Mouse (Mus musculus) midbrain, embryonic 16.5 days (tissue): ENCODE results near the gene Lpar5. TPM values are rescaled to one million over a fixed set of nuclear protein-coding genes. Genes with fewer than 3 reads are reported as not detected.

Experiments used
- ATAC-seq: fragments of 200-750 bp; cut with Nextera tagmentation; 2 replicates; pipeline ENCODE4 v1.8.0; 2017; ENCODE audit warnings: moderate TSS enrichment
- H3K27ac ChIP-seq: fragments of 300-500 bp; sonication (generic); 2 replicates; pipeline ENCODE4 v1.5.1; 2014; ENCODE audit warnings: mild to moderate bottlenecking, low read length, mixed read lengths
- H3K27me3 ChIP-seq: fragments of 300-500 bp; sonication (generic); 2 replicates; pipeline ENCODE4 v1.6.1; 2014; ENCODE audit warnings: low read depth, low read length, mixed read lengths; ENCODE audit not compliant: control insufficient read depth, insufficient read depth
- H3K36me3 ChIP-seq: fragments of 300-500 bp; sonication (generic); 2 replicates; pipeline ENCODE4 v1.6.1; 2014; ENCODE audit warnings: mild to moderate bottlenecking, low read length, moderate library complexity, mixed read lengths; ENCODE audit not compliant: control insufficient read depth, insufficient read depth
- H3K4me1 ChIP-seq: fragments of 300-500 bp; sonication (generic); 2 replicates; pipeline ENCODE4 v1.6.1; 2014; ENCODE audit warnings: mild to moderate bottlenecking, low read length, mixed read lengths; ENCODE audit not compliant: control insufficient read depth, insufficient read depth
- H3K4me2 ChIP-seq: fragments of 300-500 bp; sonication (generic); 2 replicates; pipeline ENCODE4 v1.6.1; 2014; ENCODE audit warnings: mild to moderate bottlenecking, low read length, mixed read lengths
- H3K4me3 ChIP-seq: fragments of 300-500 bp; sonication (generic); 2 replicates; pipeline ENCODE4 v1.5.1; 2014; ENCODE audit warnings: low read depth, mild to moderate bottlenecking, low read length, moderate library complexity, mixed read lengths
- H3K9ac ChIP-seq: fragments of 300-500 bp; sonication (generic); 2 replicates; pipeline ENCODE4 v1.6.1; 2014; ENCODE audit warnings: low read depth, low read length, mixed read lengths
- H3K9me3 ChIP-seq: fragments of 300-500 bp; sonication (generic); replicated peaks from 2 replicates; pipeline ENCODE4 v1.6.1; 2014; ENCODE audit warnings: mild to moderate bottlenecking, low read length, mixed read lengths; ENCODE audit not compliant: control insufficient read depth, poor library complexity, severe bottlenecking
- WGBS: fragments of 180-500 bp; shearing (Covaris S2); extraction: QIAGEN DNeasy Blood & Tissue Kit; methylation state at CpG from one replicate; pipeline ENCODE4 v1.1.7; 2014; 5-methylcytosine and 5-hydroxymethylcytosine counted together
- polyA plus RNA-seq: library from polyadenylated mRNA; unstranded; fragments of >200 nt; fragmentation: Nextera tagmentation; extraction: Ambion mirVana; gene quantifications from 2 replicates; pipeline ENCODE4 v1.2.1, GENCODE M21; 2015

The Lpar5 gene
- polyA plus RNA-seq, 1 experiment from 2014 or later: 0.60 TPM

DNA sequence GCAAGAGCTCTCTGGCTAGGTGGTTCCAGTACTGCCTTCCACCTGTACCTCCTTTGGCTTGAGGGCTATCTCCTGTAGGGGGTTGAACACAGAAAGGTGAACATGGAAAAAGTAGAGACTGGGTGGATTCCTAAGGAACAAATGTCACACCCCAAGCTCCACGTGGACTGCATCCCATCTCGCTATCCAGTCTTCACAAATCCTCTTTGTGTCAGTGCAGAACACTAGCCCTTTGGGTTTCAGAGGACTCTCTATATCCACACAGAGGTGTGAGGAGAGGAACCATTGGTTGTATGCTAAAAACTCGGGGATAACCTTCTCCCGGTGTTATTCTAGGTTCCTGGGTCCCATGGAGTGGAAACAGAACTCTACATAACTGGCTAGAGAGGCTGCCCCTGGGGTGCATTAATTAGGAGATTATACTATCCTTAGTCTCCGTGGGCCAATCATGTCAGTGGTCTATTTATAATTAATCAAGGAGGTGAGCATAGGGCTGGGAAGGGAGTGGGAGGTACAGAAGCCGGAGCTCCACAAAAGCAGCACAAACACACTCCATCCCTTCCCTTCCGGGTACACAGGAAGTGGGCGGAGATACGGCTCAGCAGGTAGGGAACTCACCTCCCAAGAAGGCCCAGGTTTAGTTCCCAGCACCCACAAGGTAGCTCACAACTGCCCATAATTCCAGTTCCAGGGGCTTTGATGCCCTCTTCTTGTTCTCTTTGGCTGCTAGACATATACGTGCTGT, 22.8 kb downstream of the Lpar5 start:
- H3K36me3 ChIP-seq: no peaks in the 10 kb centered on the region
- H3K4me3 ChIP-seq: no peak overlapping the region
- no peaks in the 10 kb centered on the region for H3K27me3 ChIP-seq
- 49% methylated on average over 10 of the region's 10 CpGs for WGBS
- no peaks in the 10 kb centered on the region for H3K9me3 ChIP-seq
- no peak for ATAC-seq
- H3K4me1 ChIP-seq: peaks cover 24% of the 10 kb centered on the region
- peak overlapping the region; percentile 42 for H3K4me2 ChIP-seq
- H3K27ac ChIP-seq: peak overlapping the region; percentile 92
- peak overlapping the region; percentile 64 for H3K9ac ChIP-seq

- H3K36me3 ChIP-seq: no peaks in the 10 kb centered on the region
- WGBS: 91% methylated on average over 5 of the region's 5 CpGs
- H3K4me1 ChIP-seq: peaks cover 26% of the 10 kb centered on the region
- no peaks in the 10 kb centered on the region for H3K9me3 ChIP-seq
- no peak for ATAC-seq
- no peak overlapping the region for H3K27ac ChIP-seq
- no peak overlapping the region for H3K4me2 ChIP-seq
- H3K27me3 ChIP-seq: no peaks in the 10 kb centered on the region
- no peak overlapping the region for H3K9ac ChIP-seq
- no peak overlapping the region for H3K4me3 ChIP-seq
Observed at GRCm38 (mm10) chr6:125092372-125092771, 24.7 kb downstream of the Lpar5 start.

GRCm38 (mm10) chr6:125094843-125095242, 27.1 kb downstream of the Lpar5 start:
- WGBS: 65% methylated on average over 3 of the region's 3 CpGs
- no peak for ATAC-seq
- no peaks in the 10 kb centered on the region for H3K36me3 ChIP-seq

GRCm38 (mm10) chr6:125095391-125096278, 27.9 kb downstream of the Lpar5 start, which contains the start of gene Chd4:
Chd4 (plus strand) TSS chr6:125095981.
- Histone ChIP-seq H3K4me2 (peak within 1 kb of the TSS; percentile 70), H3K4me1 (peaks cover 30% of the 10 kb centered on the region), H3K4me3 (peak within 1 kb of the TSS; percentile 94), H3K9ac (peak within 1 kb of the TSS; percentile 73), H3K9me3 (no peaks in the 10 kb centered on the region), H3K27me3 (no peaks in the 10 kb centered on the region), H3K27ac (peak within 1 kb of the TSS; percentile 92), H3K36me3 (peaks cover 3% of the 10 kb centered on the region; the same call in 1 of the 2 replicates)
- WGBS: under 1% methylated on average over 41 of the region's 45 CpGs
- peak; percentile 78 for ATAC-seq

More at GRCm38 (mm10) chr6:125094843-125095242, 27.1 kb downstream of the Lpar5 start:
- no peak overlapping the region for H3K4me2 ChIP-seq
- H3K27me3 ChIP-seq: no peaks in the 10 kb centered on the region
- no peaks in the 10 kb centered on the region for H3K9me3 ChIP-seq
- H3K27ac ChIP-seq: peak overlapping the region; percentile 92
- H3K4me3 ChIP-seq: no peak overlapping the region
- H3K4me1 ChIP-seq: peaks cover 36% of the 10 kb centered on the region
- H3K9ac ChIP-seq: no peak overlapping the region

GRCm38 (mm10) chr6:125096279-125096596, 28.5 kb downstream of the Lpar5 start:
- no peaks in the 10 kb centered on the region for H3K27me3 ChIP-seq
- H3K27ac ChIP-seq: peak overlapping the region; percentile 92
- no peak for ATAC-seq
- peaks cover 4% of the 10 kb centered on the region; the same call in 1 of the 2 replicates for H3K36me3 ChIP-seq
- H3K4me3 ChIP-seq: peak overlapping the region; percentile 94
- WGBS: under 1% methylated on average over 30 of the region's 32 CpGs
- peaks cover 29% of the 10 kb centered on the region for H3K4me1 ChIP-seq
- peak overlapping the region; percentile 70 for H3K4me2 ChIP-seq
- H3K9ac ChIP-seq: peak overlapping the region; percentile 73
- H3K9me3 ChIP-seq: no peaks in the 10 kb centered on the region

DNA sequence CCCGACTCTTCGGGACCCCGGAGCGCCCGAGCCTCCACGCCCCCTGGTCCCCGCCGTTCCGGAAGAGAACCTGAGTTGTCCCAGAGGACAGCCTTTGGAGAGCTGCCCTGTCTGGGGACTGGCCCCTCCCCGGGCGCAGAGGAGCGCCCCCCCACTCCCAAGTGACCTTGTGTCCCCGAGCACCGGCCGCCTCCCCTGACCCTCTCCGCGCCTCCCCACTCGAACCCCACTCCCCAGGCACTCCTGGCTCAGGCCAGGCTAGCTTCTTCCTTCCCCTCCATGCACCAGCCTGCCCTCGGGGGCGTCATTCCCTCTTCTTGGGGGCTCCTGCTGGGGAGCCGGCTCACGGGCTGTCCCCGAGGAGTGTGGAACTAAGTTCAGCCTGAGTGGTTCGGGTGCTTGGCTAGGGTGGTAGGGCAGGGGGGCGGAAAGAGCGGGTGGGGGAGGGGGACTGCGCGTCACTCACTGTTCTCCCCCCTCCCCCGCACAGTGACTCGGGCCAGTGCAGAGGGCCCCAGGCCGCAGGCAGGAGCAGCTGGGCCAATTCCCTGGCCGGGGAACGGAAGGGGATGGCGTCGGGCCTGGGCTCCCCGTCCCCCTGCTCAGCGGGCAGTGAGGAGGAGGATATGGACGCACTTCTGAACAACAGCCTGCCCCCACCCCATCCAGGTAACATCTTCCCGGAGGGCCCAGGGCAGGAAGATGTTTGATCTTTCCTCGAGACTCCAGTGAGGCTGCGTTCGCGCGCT, 29.1 kb downstream of the Lpar5 start:
- H3K36me3 ChIP-seq: peaks cover 9% of the 10 kb centered on the region
- H3K4me2 ChIP-seq: peak overlapping the region; percentile 70
- peak; percentile 57 for ATAC-seq
- H3K4me3 ChIP-seq: peak overlapping the region; percentile 94
- H3K9ac ChIP-seq: peak overlapping the region; percentile 73
- H3K27me3 ChIP-seq: no peaks in the 10 kb centered on the region
- peak overlapping the region; percentile 92 for H3K27ac ChIP-seq
- whole genome bisulfite sequencing: under 1% methylated on average over 30 of the region's 44 CpGs
- peaks cover 29% of the 10 kb centered on the region for H3K4me1 ChIP-seq
- no peaks in the 10 kb centered on the region for H3K9me3 ChIP-seq

DNA sequence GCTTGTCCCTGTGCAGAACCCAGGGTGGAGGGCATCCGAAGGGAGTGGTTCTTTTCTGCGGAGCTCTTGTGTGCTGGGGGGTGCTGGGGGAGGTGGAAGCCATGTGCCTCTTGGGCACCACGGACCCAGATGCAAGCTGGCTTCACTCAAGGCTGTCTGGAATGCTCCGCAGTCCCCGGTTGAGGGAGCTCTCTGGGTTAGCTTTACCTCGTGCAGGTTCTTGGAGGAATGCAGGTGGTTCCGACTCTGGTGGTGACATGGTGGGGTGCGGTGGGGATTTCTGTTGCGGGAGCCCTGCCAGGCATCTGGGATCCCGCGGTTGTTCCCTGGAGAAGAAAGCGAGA, 29.6 kb downstream of the Lpar5 start:
- peak overlapping the region; percentile 92 for H3K27ac ChIP-seq
- no peaks in the 10 kb centered on the region for H3K9me3 ChIP-seq
- H3K4me1 ChIP-seq: peaks cover 29% of the 10 kb centered on the region
- H3K4me2 ChIP-seq: peak overlapping the region; percentile 70
- peak overlapping the region; percentile 94 for H3K4me3 ChIP-seq
- H3K27me3 ChIP-seq: no peaks in the 10 kb centered on the region
- peak overlapping the region; percentile 73 for H3K9ac ChIP-seq
- WGBS: under 1% methylated on average over 12 of the region's 12 CpGs
- peak; percentile 18 for ATAC-seq
- H3K36me3 ChIP-seq: peaks cover 14% of the 10 kb centered on the region

- no peak for ATAC-seq
- WGBS: 39% methylated on average over 8 of the region's 8 CpGs
- H3K36me3 ChIP-seq: peaks cover 20% of the 10 kb centered on the region
- peak overlapping the region; percentile 70 for H3K4me2 ChIP-seq
- H3K27me3 ChIP-seq: no peaks in the 10 kb centered on the region
- H3K4me1 ChIP-seq: peaks cover 29% of the 10 kb centered on the region
- no peaks in the 10 kb centered on the region for H3K9me3 ChIP-seq
- peak overlapping the region; percentile 73 for H3K9ac ChIP-seq
- peak overlapping the region; percentile 94 for H3K4me3 ChIP-seq
- H3K27ac ChIP-seq: no peak overlapping the region; the same call in 1 of the 2 replicates
Observed at GRCm38 (mm10) chr6:125097951-125098350, 30.2 kb downstream of the Lpar5 start.
